8 mouse cellular contexts compared by ENCODE assay signal in genomic region chr11:33148338-33149087, GRCm38 (mm10). TPM values are rescaled to one million over a fixed set of nuclear protein-coding genes. Genes with fewer than 3 reads are reported as not detected.
A peak's percentile ranks its signal among the peaks of the same experiment; 100 is the strongest.
DNase-seq lines count a peak whose midpoint lies in the region; ATAC-seq and TF ChIP-seq lines count a peak whose summit lies in the region.

No protein-coding gene starts in this region.

- H3K4me3 ChIP-seq in embryonic fibroblast, embryonic 13.5 days (ENCODE audit: insufficient read depth, low read length): no peak overlapping the region
- H3K4me3 ChIP-seq in heart, embryonic 12.5 days: peak overlapping the region; percentile 59
- H3K4me3 ChIP-seq in kidney, embryonic 15.5 days (replicated peaks): peak overlapping the region; percentile 61
- no peak overlapping the region; the same call in 1 of the 2 replicates for H3K4me3 ChIP-seq in liver, adult 2 months (ENCODE audit: insufficient read depth, low read depth, low read length)
- peak overlapping the region; percentile 16 for H3K4me3 ChIP-seq in myocyte
- peak overlapping the region; percentile 58 for H3K4me3 ChIP-seq in stomach, embryonic 16.5 days (replicated peaks; ENCODE audit: low read length)

- H3K79me2 ChIP-seq in liver, adult 2 months (ENCODE audit: control insufficient read depth, insufficient read depth, low read length): no peaks in the 10 kb centered on the region
- no peaks in the 10 kb centered on the region for H3K79me2 ChIP-seq in myocyte (ENCODE audit: control insufficient read depth, insufficient read depth)

- TF ChIP-seq CTCF in embryonic fibroblast, embryonic 13.5 days (IDR thresholded peaks at IDR 0.05; ENCODE audit: borderline replicate concordance, insufficient read depth, low read length): peak; percentile 69
- TF ChIP-seq CTCF in liver, adult 2 months (IDR thresholded peaks at IDR 0.05; ENCODE audit: low read depth, low read length): peak; percentile 90

- H3K36me3 ChIP-seq in heart, embryonic 12.5 days: peaks cover 29% of the 10 kb centered on the region
- peaks cover 37% of the 10 kb centered on the region for H3K36me3 ChIP-seq in kidney, embryonic 15.5 days
- H3K36me3 ChIP-seq in liver, adult 2 months (ENCODE audit: control insufficient read depth, insufficient read depth, low read length): peaks cover 17% of the 10 kb centered on the region
- H3K36me3 ChIP-seq in myocyte (ENCODE audit: control insufficient read depth, insufficient read depth): peaks cover 45% of the 10 kb centered on the region
- peaks cover 4% of the 10 kb centered on the region for H3K36me3 ChIP-seq in stomach, embryonic 16.5 days (ENCODE audit: control insufficient read depth, insufficient read depth, low read length)

- peaks cover 25% of the 10 kb centered on the region for H3K27me3 ChIP-seq in heart, embryonic 12.5 days (replicated peaks)
- peaks cover 35% of the 10 kb centered on the region for H3K27me3 ChIP-seq in kidney, embryonic 15.5 days
- peaks cover 22% of the 10 kb centered on the region for H3K27me3 ChIP-seq in liver, adult 2 months (ENCODE audit: control insufficient read depth, insufficient read depth, low read length)
- H3K27me3 ChIP-seq in myocyte (ENCODE audit: control insufficient read depth, insufficient read depth, insufficient read length): no peaks in the 10 kb centered on the region
- peaks cover 23% of the 10 kb centered on the region; the same call in 1 of the 2 replicates for H3K27me3 ChIP-seq in stomach, embryonic 16.5 days (ENCODE audit: control insufficient read depth, insufficient read depth, low read length)

- no peaks in the 10 kb centered on the region for H3K9me3 ChIP-seq in heart, embryonic 12.5 days (replicated peaks)
- no peaks in the 10 kb centered on the region for H3K9me3 ChIP-seq in kidney, embryonic 15.5 days (replicated peaks)
- H3K9me3 ChIP-seq in stomach, embryonic 16.5 days (replicated peaks; ENCODE audit: control insufficient read depth, low read length): no peaks in the 10 kb centered on the region

- peak; percentile 41; the same call in 1 of the 2 replicates for TF ChIP-seq POLR2A in embryonic fibroblast, embryonic 13.5 days (IDR thresholded peaks at IDR 0.05; ENCODE audit: low read depth, low read length)
- TF ChIP-seq POLR2A in liver, adult 2 months (IDR thresholded peaks at IDR 0.05; ENCODE audit: extremely low read depth, insufficient read depth, low read length): no peak
- no peak for TF ChIP-seq POLR2A in myocyte (IDR thresholded peaks at IDR 0.05; ENCODE audit: insufficient read length, low read depth)

- H3K4me2 ChIP-seq in heart, embryonic 12.5 days: peak overlapping the region; percentile 98
- H3K4me2 ChIP-seq in kidney, embryonic 15.5 days: peak overlapping the region; percentile 98
- peak overlapping the region; percentile 97 for H3K4me2 ChIP-seq in myocyte (ENCODE audit: low read depth)
- peak overlapping the region; percentile 97 for H3K4me2 ChIP-seq in stomach, embryonic 16.5 days (ENCODE audit: low read depth, low read length)

- H3K9ac ChIP-seq in heart, embryonic 12.5 days: peak overlapping the region; percentile 64; the same call in 1 of the 2 replicates
- H3K9ac ChIP-seq in kidney, embryonic 15.5 days: no peak overlapping the region
- H3K9ac ChIP-seq in liver, adult 2 months (ENCODE audit: low read depth, low read length): no peak overlapping the region; the same call in 1 of the 2 replicates
- 0 out of 2 replicates have a peak overlapping the region, but pooled peaks have one; percentile 42 for H3K9ac ChIP-seq in stomach, embryonic 16.5 days (ENCODE audit: low read length)

- 6% methylated on average over 23 of the region's 23 CpGs for WGBS in heart, embryonic 12.5 days
- WGBS in kidney, embryonic 15.5 days: 4% methylated on average over 23 of the region's 23 CpGs
- WGBS in liver, adult 2 months: 9% methylated on average over 23 of the region's 23 CpGs
- WGBS in stomach, embryonic 16.5 days: 4% methylated on average over 23 of the region's 23 CpGs

- H3K4me1 ChIP-seq in embryonic fibroblast, embryonic 13.5 days (ENCODE audit: control insufficient read depth, insufficient read depth, low read length): peaks cover 3% of the 10 kb centered on the region; the same call in 1 of the 2 replicates
- H3K4me1 ChIP-seq in heart, embryonic 12.5 days (replicated peaks): peaks cover 46% of the 10 kb centered on the region
- peaks cover 51% of the 10 kb centered on the region for H3K4me1 ChIP-seq in kidney, embryonic 15.5 days
- H3K4me1 ChIP-seq in liver, adult 2 months (ENCODE audit: control insufficient read depth, insufficient read depth, low read length): peaks cover 6% of the 10 kb centered on the region; the same call in 1 of the 2 replicates
- peaks cover 20% of the 10 kb centered on the region; the same call in 1 of the 2 replicates for H3K4me1 ChIP-seq in stomach, embryonic 16.5 days (ENCODE audit: control insufficient read depth, insufficient read depth, low read length)

- H3ac ChIP-seq in myocyte (ENCODE audit: control insufficient read depth, insufficient read length): no peak overlapping the region

- peak; percentile 50 to 52 for DNase-seq in CD8-positive naive resting alpha-beta T cell, adult 2 months (ENCODE audit: low read depth in 2 of 2, low spot score in 2 of 2)
- peak; percentile 90 for DNase-seq in brain, adult 2 months (ENCODE audit: low read depth, low spot score)
- DNase-seq in liver, adult 2 months (ENCODE audit: extremely low read depth, low read depth, low spot score): peak; percentile 67

- peak overlapping the region; percentile 19; the same call in 1 of the 2 replicates for H3K27ac ChIP-seq in embryonic fibroblast, embryonic 13.5 days (ENCODE audit: insufficient read depth, low read length)
- H3K27ac ChIP-seq in heart, embryonic 12.5 days (ENCODE audit: poor library complexity, severe bottlenecking): no peak overlapping the region
- H3K27ac ChIP-seq in kidney, embryonic 15.5 days: peak overlapping the region; percentile 69
- H3K27ac ChIP-seq in liver, adult 2 months (replicated peaks; ENCODE audit: insufficient read depth, low read depth, low read length): no peak overlapping the region
- peak overlapping the region; percentile 55; the same call in 1 of the 2 replicates for H3K27ac ChIP-seq in stomach, embryonic 16.5 days (ENCODE audit: low read length)

- ATAC-seq in heart, embryonic 12.5 days (ENCODE audit: insufficient number of reproducible peaks, low FRiP score): peak; percentile 71
- peak; percentile 84 for ATAC-seq in kidney, embryonic 15.5 days (replicated peaks; ENCODE audit: low FRiP score)
- peak; percentile 76 for ATAC-seq in stomach, embryonic 16.5 days (ENCODE audit: insufficient read depth, low FRiP score)

TF ChIP-seq in myocyte, 11 proteins besides CTCF, POLR2A, EP300 and RAD21:
- TF ChIP-seq E2F4 (IDR thresholded peaks at IDR 0.05; ENCODE audit: insufficient read depth) (no peak), TCF12 (IDR thresholded peaks at IDR 0.05; ENCODE audit: insufficient read depth, poor library complexity, severe bottlenecking) (no peak), CEBPB (IDR thresholded peaks at IDR 0.05; ENCODE audit: insufficient read depth, poor library complexity, severe bottlenecking) (no peak), SRF (IDR thresholded peaks at IDR 0.05; ENCODE audit: control insufficient read depth, insufficient read length, low read depth) (no peak), MAX (IDR thresholded peaks at IDR 0.05; ENCODE audit: low read depth) (no peak), POLR2AphosphoS2 (IDR thresholded peaks at IDR 0.05; ENCODE audit: insufficient read length, low read depth) (peak; percentile 79), MYOD1 (IDR thresholded peaks at IDR 0.05; ENCODE audit: control insufficient read depth in 1 of 3, insufficient read length in 2 of 3, low read depth in 2 of 3) (no peak), TCF3 (IDR thresholded peaks at IDR 0.05; ENCODE audit: insufficient read length, low read depth) (no peak), REST (IDR thresholded peaks at IDR 0.05; ENCODE audit: insufficient read depth, insufficient read length) (peak; percentile 46), USF1 (IDR thresholded peaks at IDR 0.05; ENCODE audit: low read depth) (no peak), MYOG (IDR thresholded peaks at IDR 0.05; ENCODE audit: control insufficient read depth in 1 of 3, insufficient read depth in 1 of 3, insufficient read length in 2 of 3, low read depth in 2 of 3) (no peak)

RNA-seq across cellular contexts. Expression of gene Fgf18, which starts 1.3 kb away (rescaled TPM):
- polyA plus RNA-seq in embryonic fibroblast, embryonic 13.5 days (2011; ENCODE audit: insufficient read length, low read depth, missing spikeins): 0.83 and 8.3 TPM in 2 replicates
- polyA plus RNA-seq in heart, embryonic 12.5 days (2016; fragmentation: Nextera tagmentation; extraction: Ambion mirVana): 2.6 TPM in 2 replicates
- 2.5 and 4.3 TPM in 2 replicates for polyA plus RNA-seq in kidney, embryonic 15.5 days (2015; fragmentation: Nextera tagmentation; extraction: Ambion mirVana)
- not detected in 2 replicates for total RNA-seq in liver, adult 2 months (2014; rRNA removed)
- polyA plus RNA-seq in liver, adult 2 months (2012; rRNA removed): not detected in 2 replicates
- polyA plus RNA-seq in myocyte (2012; fragmentation: generic; extraction: Trizol): 0.07 TPM
- 1.8 and 2.0 TPM in 2 replicates for polyA plus RNA-seq in stomach, embryonic 16.5 days (2015; fragmentation: Nextera tagmentation; extraction: Ambion mirVana)

RNA-seq across cellular contexts. Expression of gene Npm1, which starts 14.5 kb away (rescaled TPM):
- 1,604 and 1,816 TPM in 2 replicates for polyA plus RNA-seq in embryonic fibroblast, embryonic 13.5 days (2011; ENCODE audit: insufficient read length, low read depth, missing spikeins)
- 513 and 525 TPM in 2 replicates for polyA plus RNA-seq in heart, embryonic 12.5 days (2016; fragmentation: Nextera tagmentation; extraction: Ambion mirVana)
- 1,128 and 1,268 TPM in 2 replicates for polyA plus RNA-seq in kidney, embryonic 15.5 days (2015; fragmentation: Nextera tagmentation; extraction: Ambion mirVana)
- total RNA-seq in liver, adult 2 months (2014; rRNA removed): 160 and 197 TPM in 2 replicates
- 22.0 and 25.4 TPM in 2 replicates for polyA plus RNA-seq in liver, adult 2 months (2012; rRNA removed)
- polyA plus RNA-seq in myocyte (2012; fragmentation: generic; extraction: Trizol): 244 TPM
- 616 and 704 TPM in 2 replicates for polyA plus RNA-seq in stomach, embryonic 16.5 days (2015; fragmentation: Nextera tagmentation; extraction: Ambion mirVana)

RNA-seq across cellular contexts. Expression of gene Tlx3, which starts 54.9 kb away (rescaled TPM):
- not detected in 2 replicates for polyA plus RNA-seq in embryonic fibroblast, embryonic 13.5 days (2011; ENCODE audit: insufficient read length, low read depth, missing spikeins)
- not detected in 2 replicates for polyA plus RNA-seq in heart, embryonic 12.5 days (2016; fragmentation: Nextera tagmentation; extraction: Ambion mirVana)
- 0.30 TPM in 1 of 2 replicates, not detected in the other for polyA plus RNA-seq in kidney, embryonic 15.5 days (2015; fragmentation: Nextera tagmentation; extraction: Ambion mirVana)
- not detected in 2 replicates for total RNA-seq in liver, adult 2 months (2014; rRNA removed)
- polyA plus RNA-seq in liver, adult 2 months (2012; rRNA removed): not detected in 2 replicates
- polyA plus RNA-seq in myocyte (2012; fragmentation: generic; extraction: Trizol): not detected
- not detected in 2 replicates for polyA plus RNA-seq in stomach, embryonic 16.5 days (2015; fragmentation: Nextera tagmentation; extraction: Ambion mirVana)

Comparison
In these comparisons a context has a peak if more than half of its experiments do, and no peak if none do; other contexts are left out.
1. H3K27ac ChIP-seq: peak in embryonic fibroblast, embryonic 13.5 days (single experiment), kidney, embryonic 15.5 days (single experiment) and stomach, embryonic 16.5 days (single experiment); none in heart, embryonic 12.5 days (single experiment) and liver, adult 2 months (single experiment).
2. H3K4me3 ChIP-seq: peak in heart, embryonic 12.5 days (single experiment), kidney, embryonic 15.5 days (single experiment), myocyte (single experiment) and stomach, embryonic 16.5 days (single experiment); none in embryonic fibroblast, embryonic 13.5 days (single experiment) and liver, adult 2 months (single experiment).
3. H3K9ac ChIP-seq: peak in heart, embryonic 12.5 days (single experiment) and stomach, embryonic 16.5 days (single experiment); none in kidney, embryonic 15.5 days (single experiment) and liver, adult 2 months (single experiment).
4. Peak in every context shown above with its lines, with median percentiles within 50 percentile points of each other: DNase-seq, ATAC-seq and H3K4me2 ChIP-seq.